Mouse (Mus musculus): ENCODE results near the gene Dlg3. TPM values are rescaled to one million over a fixed set of nuclear protein-coding genes. Genes with fewer than 3 reads are reported as not detected.

Gene Dlg3
- total and polyA plus RNA-seq, 3 experiments: 8.3 to 12.1 (median 8.4) TPM

DNA sequence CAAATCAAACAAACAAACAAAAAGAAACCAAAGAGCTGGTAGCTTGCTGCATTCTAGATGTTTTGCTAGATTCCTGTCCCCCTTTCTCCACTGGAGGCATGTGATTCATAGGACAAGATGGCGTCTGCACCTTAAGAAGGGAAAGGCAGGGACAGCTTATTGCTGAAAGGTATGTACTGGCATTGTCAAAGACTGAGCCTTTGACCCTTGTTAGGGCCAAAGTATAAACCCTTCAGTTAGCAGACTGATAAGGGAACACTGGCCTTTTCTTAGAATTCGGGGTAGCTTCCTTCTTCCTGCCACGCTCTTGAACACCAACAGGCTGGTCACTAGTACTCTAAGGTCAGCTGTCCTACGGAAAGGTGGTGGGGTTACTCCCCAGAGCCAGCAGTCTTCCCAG, 29.8 kb downstream of the Dlg3 start:
- Histone ChIP-seq H3K4me3 (replicated peaks in 1 of 3; ENCODE audit: low read depth in 2 of 3, low read length in 2 of 3, poor library complexity in 1 of 3) (no peak overlapping the region), H3K4me1 (ENCODE audit: control insufficient read depth in 1 of 2, insufficient read depth in 2 of 2) (peaks cover 0 to 23% of the 10 kb centered on the region in 2 experiments; a peak in 2 of 4 replicates), H3K79me2 (replicated peaks; ENCODE audit: control insufficient read depth, extremely low read depth, insufficient read depth, poor library complexity, severe bottlenecking) (no peaks in the 10 kb centered on the region), H3K36me3 (replicated peaks in 1 of 2; ENCODE audit: control insufficient read depth in 1 of 2, insufficient read depth in 1 of 2, low read length in 1 of 2) (peaks cover 3 to 31% of the 10 kb centered on the region in 2 experiments), H3K27me3 (replicated peaks) (no peaks in the 10 kb centered on the region), H3K4me2 (ENCODE audit: insufficient read depth, low read depth, poor library complexity, severe bottlenecking) (no peak overlapping the region), H3K9ac (ENCODE audit: insufficient read depth, low read depth) (no peak overlapping the region), H3K27ac (ENCODE audit: insufficient read depth, low read depth) (no peak overlapping the region), H3K9me3 (replicated peaks; ENCODE audit: low read length) (no peaks in the 10 kb centered on the region)
- in situ Hi-C loops (cut with MboI; ENCODE audit: low pct_ligation_motif_present, low pct_unique_long_range_greater_than_20kb, low sequenced_read_pairs) (no loop called here), dilution Hi-C loops (cut with MboI; ENCODE audit: extremely low pct_ligation_motif_present, extremely low pct_unique_long_range_greater_than_20kb, low sequenced_read_pairs) (no loop called here)
- TF ChIP-seq USF1 (IDR thresholded peaks at IDR 0.05; ENCODE audit: low read depth, low read length) (no peak), ZKSCAN1 (IDR thresholded peaks at IDR 0.05; ENCODE audit: borderline replicate concordance, low read depth, low read length) (no peak), EP300 (IDR thresholded peaks at IDR 0.05; ENCODE audit: low read length) (no peak), GABPA (IDR thresholded peaks at IDR 0.05; ENCODE audit: insufficient replicate concordance, low read depth, low read length) (no peak), MEF2A (IDR thresholded peaks at IDR 0.05; ENCODE audit: borderline replicate concordance, low read depth, low read length) (no peak), HCFC1 (IDR thresholded peaks at IDR 0.05; ENCODE audit: low read depth, low read length) (no peak), IRF4 (IDR thresholded peaks at IDR 0.05; ENCODE audit: low read depth, low read length) (no peak), USF2 (conservative IDR thresholded peaks at IDR 0.05; ENCODE audit: low read depth, low read length) (no peak), MAFK (IDR thresholded peaks at IDR 0.05; ENCODE audit: insufficient replicate concordance, low read length) (no peak), BHLHE40 (IDR thresholded peaks at IDR 0.05; ENCODE audit: low read depth, low read length) (no peak)
- DNase-seq (ENCODE audit: extremely low read depth): no peak

GRCm38 (mm10) chrX:100797851-100798527, 30.5 kb downstream of the Dlg3 start:
- H3K4me3 ChIP-seq (replicated peaks in 1 of 3; ENCODE audit: low read depth in 2 of 3, low read length in 2 of 3, poor library complexity in 1 of 3): no peak overlapping the region
- in situ Hi-C loops (cut with MboI; ENCODE audit: low pct_ligation_motif_present, low pct_unique_long_range_greater_than_20kb, low sequenced_read_pairs) (no loop called here), dilution Hi-C loops (cut with MboI; ENCODE audit: extremely low pct_ligation_motif_present, extremely low pct_unique_long_range_greater_than_20kb, low sequenced_read_pairs) (no loop called here)
- peaks cover 0 to 19% of the 10 kb centered on the region in 2 experiments; a peak in 2 of 4 replicates for H3K4me1 ChIP-seq (ENCODE audit: control insufficient read depth in 1 of 2, insufficient read depth in 2 of 2)
- DNase-seq (ENCODE audit: extremely low read depth): no peak
- H3K79me2 ChIP-seq (replicated peaks; ENCODE audit: control insufficient read depth, extremely low read depth, insufficient read depth, poor library complexity, severe bottlenecking): no peaks in the 10 kb centered on the region
- no peak overlapping the region for H3K4me2 ChIP-seq (ENCODE audit: insufficient read depth, low read depth, poor library complexity, severe bottlenecking)
- H3K27ac ChIP-seq (ENCODE audit: insufficient read depth, low read depth): no peak overlapping the region
- no peak for TF ChIP-seq JUND (conservative IDR thresholded peaks at IDR 0.05; ENCODE audit: low read depth, low read length)
- no peak for TF ChIP-seq ZKSCAN1 (IDR thresholded peaks at IDR 0.05; ENCODE audit: borderline replicate concordance, low read depth, low read length)
- TF ChIP-seq ZNF384 (IDR thresholded peaks at IDR 0.05; ENCODE audit: low read depth, low read length): no peak
- no peak for TF ChIP-seq MAZ (IDR thresholded peaks at IDR 0.05; ENCODE audit: low read depth, low read length)
- TF ChIP-seq JUN (IDR thresholded peaks at IDR 0.05; ENCODE audit: insufficient read depth, low read depth, low read length): no peak
- TF ChIP-seq MYC (IDR thresholded peaks at IDR 0.05; ENCODE audit: low read depth, low read length): no peak
- TF ChIP-seq CTCF (conservative IDR thresholded peaks at IDR 0.05 in 1 of 2, IDR thresholded peaks at IDR 0.05 in 1 of 2; ENCODE audit: low read depth in 2 of 2, low read length in 2 of 2): no peak
- TF ChIP-seq RAD21 (IDR thresholded peaks at IDR 0.05; ENCODE audit: low read depth, low read length): no peak
- no peak for TF ChIP-seq TCF12 (IDR thresholded peaks at IDR 0.05; ENCODE audit: low read depth, low read length)
- H3K9me3 ChIP-seq (replicated peaks; ENCODE audit: low read length): no peaks in the 10 kb centered on the region
- peaks cover 3 to 30% of the 10 kb centered on the region in 2 experiments for H3K36me3 ChIP-seq (replicated peaks in 1 of 2; ENCODE audit: control insufficient read depth in 1 of 2, insufficient read depth in 1 of 2, low read length in 1 of 2)
- H3K27me3 ChIP-seq (replicated peaks): no peaks in the 10 kb centered on the region
- H3K9ac ChIP-seq (ENCODE audit: insufficient read depth, low read depth): no peak overlapping the region

Data from CH12.LX (cell line).